Mouse (Mus musculus) embryonic fibroblast, embryonic 13.5 days (primary cell): Measurements from ENCODE around the gene Lsm10. TPM values are rescaled to one million over a fixed set of nuclear protein-coding genes. Genes with fewer than 3 reads are reported as not detected.

ENCODE experiments used
- H3K27ac ChIP-seq: 2 replicates; pipeline ENCODE4 v1.5.1; 2012; ENCODE audit warnings: low read length, control low read depth, inconsistent platforms; ENCODE audit not compliant: insufficient read depth
- H3K4me1 ChIP-seq: 2 replicates; pipeline ENCODE4 v1.6.1; 2011; ENCODE audit warnings: low read length; ENCODE audit not compliant: control insufficient read depth, insufficient read depth
- H3K4me3 ChIP-seq: 2 replicates; pipeline ENCODE4 v1.5.1; 2011; ENCODE audit warnings: mild to moderate bottlenecking, control low read depth, low read length; ENCODE audit not compliant: insufficient read depth
- CTCF ChIP-seq: IDR thresholded peaks from 2 replicates; pipeline ENCODE4 v1.5.1; 2011; ENCODE audit warnings: mild to moderate bottlenecking, control low read depth, low read length, moderate library complexity, borderline replicate concordance; ENCODE audit not compliant: insufficient read depth
- POLR2A ChIP-seq: IDR thresholded peaks from 2 replicates; pipeline ENCODE4 v1.6.1; 2011; ENCODE audit warnings: low read depth, mild to moderate bottlenecking, control low read depth, low read length, moderate library complexity
- polyA plus RNA-seq: library from polyadenylated mRNA; stranded (reverse); fragments of >200 nt; gene quantifications from 2 replicates; pipeline ENCODE4 v1.2.4, GENCODE M21; 2011; ENCODE audit warnings: low read depth; ENCODE audit not compliant: missing spikeins, insufficient read length

Lsm10 gene
- polyA plus RNA-seq, 1 experiment, result 38.7 TPM

- H3K4me3 ChIP-seq, result no peak overlapping the region
- no peak for TF ChIP-seq POLR2A
- TF ChIP-seq CTCF, result no peak
- H3K4me1 ChIP-seq, result peaks cover 16% of the 10 kb centered on the region
- no peak overlapping the region for H3K27ac ChIP-seq
Observed at GRCm38 (mm10) chr4:126117116-126117515, 20.7 kb downstream of the Lsm10 start.

GRCm38 (mm10) chr4:126118651-126119050 is 22.2 kb downstream of the Lsm10 start:
- TF ChIP-seq CTCF (no peak), POLR2A (no peak)
- Histone ChIP-seq H3K4me3 (no peak overlapping the region), H3K4me1 (peaks cover 8% of the 10 kb centered on the region), H3K27ac (no peak overlapping the region)

GRCm38 (mm10) chr4:126119051-126119450 is 22.6 kb downstream of the Lsm10 start:
- TF ChIP-seq CTCF (no peak), POLR2A (no peak)
- H3K27ac ChIP-seq, result no peak overlapping the region
- peaks cover 5% of the 10 kb centered on the region for H3K4me1 ChIP-seq
- no peak overlapping the region for H3K4me3 ChIP-seq

- TF ChIP-seq POLR2A, result no peak
- TF ChIP-seq CTCF, result no peak
- no peak overlapping the region for H3K27ac ChIP-seq
- H3K4me1 ChIP-seq, result no peaks in the 10 kb centered on the region; the same call in 1 of the 2 replicates
- no peak overlapping the region for H3K4me3 ChIP-seq
Observed at GRCm38 (mm10) chr4:126120052-126120451, 23.6 kb downstream of the Lsm10 start.

GRCm38 (mm10) chr4:126120506-126120905 is 24.1 kb downstream of the Lsm10 start:
- Histone ChIP-seq H3K4me3 (no peak overlapping the region), H3K27ac (no peak overlapping the region), H3K4me1 (no peaks in the 10 kb centered on the region; the same call in 1 of the 2 replicates)
- TF ChIP-seq CTCF, result no peak
- TF ChIP-seq POLR2A, result no peak

GRCm38 (mm10) chr4:126123309-126124040 is 27.1 kb downstream of the Lsm10 start:
- no peak overlapping the region for H3K4me3 ChIP-seq
- no peak for TF ChIP-seq CTCF
- no peak for TF ChIP-seq POLR2A
- no peak overlapping the region for H3K27ac ChIP-seq
- H3K4me1 ChIP-seq, result no peaks in the 10 kb centered on the region

- Histone ChIP-seq H3K27ac (peak overlapping the region; percentile 90), H3K4me3 (no peak overlapping the region), H3K4me1 (peaks cover 31% of the 10 kb centered on the region)
- TF ChIP-seq POLR2A, result no peak
- TF ChIP-seq CTCF, result no peak
Observed at GRCm38 (mm10) chr4:126130502-126130901, 34.1 kb downstream of the Lsm10 start.

- Histone ChIP-seq H3K4me1 (peaks cover 31% of the 10 kb centered on the region), H3K27ac (peak overlapping the region; percentile 90), H3K4me3 (no peak overlapping the region)
- TF ChIP-seq POLR2A (0 out of 2 replicates have a peak, but pooled peaks have one; percentile 37), CTCF (no peak)
Observed at GRCm38 (mm10) chr4:126131290-126132121, 35.1 kb downstream of the Lsm10 start.

- Histone ChIP-seq H3K4me1 (peaks cover 31% of the 10 kb centered on the region), H3K4me3 (no peak overlapping the region), H3K27ac (peak overlapping the region; percentile 81)
- TF ChIP-seq POLR2A, result no peak
- no peak for TF ChIP-seq CTCF
Observed at GRCm38 (mm10) chr4:126132636-126133264, 36.3 kb downstream of the Lsm10 start.
